Mouse (Mus musculus) left cerebral cortex, adult 2 months (tissue): ENCODE data around the gene Nutm1. TPM values are rescaled to one million over a fixed set of nuclear protein-coding genes. Genes with fewer than 3 reads are reported as not detected.

Source experiments
- DNase-seq, 2 experiments: peaks; one replicate each; pipeline ENCODE4 v3.0.0; 2021 to 2022; ENCODE audit warnings: low spot score in 2 of 2, mixed read lengths in 1 of 2; ENCODE audit errors: extremely low spot score in 1 of 2
- H3K27ac ChIP-seq: fragments of 200-600 bp; 2 replicates; pipeline ENCODE4 v1.8.1; 2022
- H3K4me3 ChIP-seq: fragments of 200-600 bp; 2 replicates; pipeline ENCODE4 v1.8.1; 2022
- CTCF ChIP-seq: fragments of 200-600 bp; IDR thresholded peaks from 2 replicates; pipeline ENCODE4 v1.8.1; 2022; ENCODE audit warnings: antibody characterized with exemption, mild to moderate bottlenecking, moderate library complexity
- intact Hi-C: fragments of 180-260 bp; cut with DNase I; formaldehyde crosslinking; loops from one replicate; pipeline ENCODE4 v1.15.1; 2025
- total RNA-seq, 2 experiments: library from RNA; stranded (reverse); gene quantifications; 2 replicates each; pipeline ENCODE4 v1.2.3; 2021

Gene Nutm1
- total RNA-seq, 2 experiments from 2014 or later = not detected

- intact Hi-C loops = no loop called here
- H3K4me3 ChIP-seq = no peak overlapping the region
- no peak for TF ChIP-seq CTCF
- H3K27ac ChIP-seq = no peak overlapping the region
- no peak for DNase-seq
These were observed 13.8 kb upstream of the Nutm1 start for GRCm38 (mm10) chr2:112272909-112273308.

- intact Hi-C loops = no loop called here
- Histone ChIP-seq H3K4me3 (no peak overlapping the region), H3K27ac (no peak overlapping the region)
- no peak for TF ChIP-seq CTCF
- no peak for DNase-seq
These were observed 10.9 kb upstream of the Nutm1 start for GRCm38 (mm10) chr2:112270011-112270410.

- no peak for DNase-seq
- H3K4me3 ChIP-seq = peak overlapping the region; percentile 93
- intact Hi-C loops = loop anchor here (5.0 to 10.0 kb wide), 3 partner anchors 67 to 215 kb away; partner anchors contain the start of genes Chrm5 and Emc7
- no peak for TF ChIP-seq CTCF
- H3K27ac ChIP-seq = peak overlapping the region; percentile 34; the same call in 1 of the 2 replicates
These were observed 8.6 kb upstream of the Nutm1 start for GRCm38 (mm10) chr2:112267547-112268269.

GRCm38 (mm10) chr2:112266780-112267179, 7.7 kb upstream of the Nutm1 start:
- intact Hi-C loops = loop anchor here (5.0 to 10.0 kb wide), 3 partner anchors 68 to 216 kb away; partner anchors contain the start of genes Chrm5 and Emc7
- DNase-seq = no peak
- peak overlapping the region; percentile 96 for H3K27ac ChIP-seq

GRCm38 (mm10) chr2:112266242-112266592, 7.1 kb upstream of the Nutm1 start, which contains the start of gene Gm21985:
TSS of gene Gm21985 (plus strand) at chr2:112266314.
- H3K27ac ChIP-seq = peak within 1 kb of the TSS; percentile 96
- DNase-seq = no peak
- intact Hi-C loops = loop anchor here (5.0 to 10.0 kb wide), 3 partner anchors 69 to 216 kb away; partner anchors contain the start of genes Chrm5 and Emc7
- H3K4me3 ChIP-seq = peak within 1 kb of the TSS; percentile 93
- no peak for TF ChIP-seq CTCF

More at GRCm38 (mm10) chr2:112266780-112267179, 7.7 kb upstream of the Nutm1 start:
- peak overlapping the region; percentile 93 for H3K4me3 ChIP-seq
- no peak for TF ChIP-seq CTCF

- TF ChIP-seq CTCF = no peak; the same call in none of the 2 replicates
- peak within 1 kb of the TSS; percentile 93 for H3K4me3 ChIP-seq
- DNase-seq = peak; percentile 89 to 90
- H3K27ac ChIP-seq = peak within 1 kb of the TSS; percentile 96
- intact Hi-C loops = loop anchor here (5.0 to 10.0 kb wide), 3 partner anchors 69 to 217 kb away; partner anchors contain the start of genes Chrm5 and Emc7
These were observed 6.6 kb upstream of the Nutm1 start, which contains the start of gene Slc12a6 for GRCm38 (mm10) chr2:112265448-112266241. TSS of gene Slc12a6 (plus strand) at chr2:112265825.

GRCm38 (mm10) chr2:112264364-112264763, 5.3 kb upstream of the Nutm1 start:
- intact Hi-C loops = loop anchor here (5.0 to 10.0 kb wide), 4 partner anchors 70 to 228 kb away; partner anchors contain the start of genes Aven, Emc4 and Emc7
- no peak for TF ChIP-seq CTCF
- no peak for DNase-seq
- H3K27ac ChIP-seq = no peak overlapping the region
- no peak overlapping the region for H3K4me3 ChIP-seq

- intact Hi-C loops = loop anchor here (5.0 to 10.0 kb wide), 4 partner anchors 72 to 229 kb away; partner anchors contain the start of genes Aven, Emc4 and Emc7
- Histone ChIP-seq H3K4me3 (peak overlapping the region; percentile 78), H3K27ac (peak overlapping the region; percentile 83)
- peak; percentile 40 for TF ChIP-seq CTCF
- DNase-seq = no peak
These were observed 3.7 kb upstream of the Nutm1 start for GRCm38 (mm10) chr2:112262779-112263295.

- intact Hi-C loops = loop anchor here (2.0 to 10.0 kb wide), 6 partner anchors 23 to 230 kb away; partner anchors contain the start of genes Aven, Emc4, Emc7 and Lpcat4
- peak within 1 kb of the TSS; percentile 78 for H3K4me3 ChIP-seq
These were observed 2.9 kb upstream of the Nutm1 start, which contains the start of gene Nop10 for GRCm38 (mm10) chr2:112261748-112262653. TSS of gene Nop10 (plus strand) at chr2:112261926.

More at GRCm38 (mm10) chr2:112261748-112262653, 2.9 kb upstream of the Nutm1 start, which contains the start of gene Nop10:
- H3K27ac ChIP-seq = peak within 1 kb of the TSS; percentile 83
- DNase-seq = peak; percentile 86 to 87
- peak; percentile 94 for TF ChIP-seq CTCF
